Mouse (Mus musculus): ENCODE measurements around the gene Grm1. TPM values are rescaled to one million over a fixed set of nuclear protein-coding genes. Genes with fewer than 3 reads are reported as not detected.
"Not testable (repeated sequence)": the region's sequence is repeated elsewhere in the genome, so short reads cannot be mapped to it uniquely, and the experiment has no call there.

Grm1 gene
- polyA plus RNA-seq, 2 experiments = not detected

DNA sequence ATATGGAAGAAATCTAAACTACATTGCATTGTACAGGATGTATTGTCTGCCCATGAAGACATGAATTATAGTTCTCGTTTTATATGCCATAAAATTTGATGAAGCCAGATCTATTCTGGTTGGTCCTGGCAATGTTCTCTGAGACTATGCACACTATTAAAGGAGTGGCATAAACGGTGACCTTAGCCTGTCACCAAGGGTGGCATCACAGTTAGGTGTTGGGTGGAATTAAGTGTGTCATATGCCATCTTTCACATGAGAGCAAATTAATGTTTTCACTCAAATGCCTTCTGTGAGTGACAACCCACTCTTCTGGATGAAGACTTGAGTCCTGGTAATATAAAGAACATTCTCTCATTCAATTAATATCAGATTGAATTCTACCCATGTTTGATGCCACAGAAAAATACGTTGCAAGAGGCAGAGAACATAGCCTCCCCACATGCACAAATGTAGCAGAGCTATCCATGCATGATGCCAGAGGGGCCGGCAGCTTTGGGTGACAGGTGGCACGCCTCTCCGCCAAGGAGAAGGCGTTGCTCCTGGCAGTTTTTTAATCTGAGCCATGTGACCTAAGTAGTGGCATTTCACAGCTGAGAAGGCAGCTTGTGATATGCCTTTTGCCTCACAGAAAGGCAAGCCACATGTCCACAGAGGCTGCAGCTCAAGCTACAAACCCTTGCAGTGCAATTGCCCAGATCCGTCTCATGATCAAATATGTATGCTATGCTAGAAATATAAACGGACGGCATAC, 20.7 kb downstream of the Grm1 start:
- H3K27ac ChIP-seq = no peak overlapping the region
- H3K4me1 ChIP-seq (replicated peaks; ENCODE audit: control insufficient read depth in 2 of 2, insufficient read depth in 2 of 2, low read length in 1 of 2) = no peaks in the 10 kb centered on the region
- 53% methylated on average over 10 of the region's 10 CpGs for WGBS (ENCODE audit: insufficient replicate concordance)
- H3K27me3 ChIP-seq (ENCODE audit: control insufficient read depth, insufficient read depth, low read length) = no peaks in the 10 kb centered on the region
- H3K9me3 ChIP-seq (ENCODE audit: control insufficient read depth, low read length) = no peaks in the 10 kb centered on the region
- H3K36me3 ChIP-seq (replicated peaks; ENCODE audit: control insufficient read depth, insufficient read depth, low read depth) = no peaks in the 10 kb centered on the region
- no peak for DNase-seq (ENCODE audit: low read depth in 3 of 3, low spot score in 3 of 3)
- TF ChIP-seq CTCF (IDR thresholded peaks at IDR 0.05; ENCODE audit: low read depth) = no peak
- TF ChIP-seq EP300 (IDR thresholded peaks at IDR 0.05; ENCODE audit: low read depth) = no peak
- H3K4me2 ChIP-seq (ENCODE audit: low read depth) = no peak overlapping the region
- no peak overlapping the region for H3K9ac ChIP-seq (replicated peaks)
- no peak for ATAC-seq (ENCODE audit: insufficient read depth)
- H3K4me3 ChIP-seq (ENCODE audit: insufficient read depth in 1 of 2, low read depth in 2 of 2, low read length in 2 of 2) = no peak overlapping the region

DNA sequence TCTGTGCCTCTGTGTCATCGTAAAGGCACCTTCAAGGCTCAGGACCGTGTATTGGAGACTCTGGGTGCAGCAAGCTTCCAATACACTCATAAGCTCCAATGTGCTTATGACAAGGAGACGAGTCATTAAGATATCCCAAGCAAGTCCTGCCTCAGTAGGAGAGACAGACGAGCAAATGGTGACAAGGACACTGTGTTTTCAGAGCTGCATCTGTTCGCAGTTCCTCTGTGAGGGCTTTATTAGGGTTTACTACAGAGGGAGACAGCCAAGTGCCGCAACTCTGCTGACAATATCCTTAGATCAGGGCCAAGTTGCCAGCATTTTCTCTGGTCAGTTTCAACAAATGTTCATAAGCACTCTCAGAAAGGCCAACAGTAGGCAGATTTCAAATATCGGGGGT, 32.8 kb downstream of the Grm1 start:
- Histone ChIP-seq H3K4me2 (ENCODE audit: low read depth) (no peak overlapping the region), H3K9ac (replicated peaks) (no peak overlapping the region), H3K36me3 (replicated peaks; ENCODE audit: control insufficient read depth, insufficient read depth, low read depth) (no peaks in the 10 kb centered on the region), H3K4me3 (ENCODE audit: insufficient read depth in 1 of 2, low read depth in 2 of 2, low read length in 2 of 2) (no peak overlapping the region), H3K27ac (no peak overlapping the region), H3K27me3 (ENCODE audit: control insufficient read depth, insufficient read depth, low read length) (no peaks in the 10 kb centered on the region), H3K9me3 (ENCODE audit: control insufficient read depth, low read length) (no peaks in the 10 kb centered on the region), H3K4me1 (replicated peaks; ENCODE audit: control insufficient read depth in 2 of 2, insufficient read depth in 2 of 2, low read length in 1 of 2) (no peaks in the 10 kb centered on the region)
- DNase-seq (ENCODE audit: low read depth in 3 of 3, low spot score in 3 of 3) = no peak
- 56% methylated on average over 7 of the region's 7 CpGs for WGBS (ENCODE audit: insufficient replicate concordance)
- no peak for ATAC-seq (ENCODE audit: insufficient read depth)
- no peak for TF ChIP-seq EP300 (IDR thresholded peaks at IDR 0.05; ENCODE audit: low read depth)
- no peak for TF ChIP-seq CTCF (IDR thresholded peaks at IDR 0.05; ENCODE audit: low read depth)

DNA sequence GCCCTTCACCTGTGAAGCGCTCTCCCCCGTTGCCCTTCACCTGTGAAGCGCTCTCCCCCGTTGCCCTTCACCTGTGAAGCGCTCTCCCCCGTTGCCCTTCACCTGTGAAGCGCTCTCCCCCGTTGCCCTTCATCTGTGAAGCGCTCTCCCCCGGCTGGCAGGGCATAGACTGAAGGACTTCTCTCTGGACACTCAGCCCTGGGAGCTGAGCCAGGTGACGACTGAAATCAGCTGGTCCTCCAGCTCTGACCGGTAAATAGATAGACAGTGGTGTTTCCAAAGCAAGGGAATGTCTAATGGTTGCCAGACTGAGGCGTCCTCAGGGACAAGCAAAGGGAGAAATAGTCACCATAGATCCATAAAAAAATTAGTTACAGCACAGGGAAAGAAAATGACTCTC, 36.7 kb downstream of the Grm1 start:
- not testable (repeated sequence) for H3K4me2 ChIP-seq (ENCODE audit: low read depth); H3K27me3 ChIP-seq (ENCODE audit: control insufficient read depth, insufficient read depth, low read length); ATAC-seq (ENCODE audit: insufficient read depth); H3K4me3 ChIP-seq (ENCODE audit: insufficient read depth in 1 of 2, low read depth in 2 of 2, low read length in 2 of 2); H3K36me3 ChIP-seq (replicated peaks; ENCODE audit: control insufficient read depth, insufficient read depth, low read depth); H3K9ac ChIP-seq (replicated peaks); H3K9me3 ChIP-seq (ENCODE audit: control insufficient read depth, low read length); DNase-seq (ENCODE audit: low read depth in 3 of 3, low spot score in 3 of 3); H3K27ac ChIP-seq; H3K4me1 ChIP-seq (replicated peaks; ENCODE audit: control insufficient read depth in 2 of 2, insufficient read depth in 2 of 2, low read length in 1 of 2)
- WGBS (ENCODE audit: insufficient replicate concordance) = 43% methylated on average over 13 of the region's 13 CpGs

DNA sequence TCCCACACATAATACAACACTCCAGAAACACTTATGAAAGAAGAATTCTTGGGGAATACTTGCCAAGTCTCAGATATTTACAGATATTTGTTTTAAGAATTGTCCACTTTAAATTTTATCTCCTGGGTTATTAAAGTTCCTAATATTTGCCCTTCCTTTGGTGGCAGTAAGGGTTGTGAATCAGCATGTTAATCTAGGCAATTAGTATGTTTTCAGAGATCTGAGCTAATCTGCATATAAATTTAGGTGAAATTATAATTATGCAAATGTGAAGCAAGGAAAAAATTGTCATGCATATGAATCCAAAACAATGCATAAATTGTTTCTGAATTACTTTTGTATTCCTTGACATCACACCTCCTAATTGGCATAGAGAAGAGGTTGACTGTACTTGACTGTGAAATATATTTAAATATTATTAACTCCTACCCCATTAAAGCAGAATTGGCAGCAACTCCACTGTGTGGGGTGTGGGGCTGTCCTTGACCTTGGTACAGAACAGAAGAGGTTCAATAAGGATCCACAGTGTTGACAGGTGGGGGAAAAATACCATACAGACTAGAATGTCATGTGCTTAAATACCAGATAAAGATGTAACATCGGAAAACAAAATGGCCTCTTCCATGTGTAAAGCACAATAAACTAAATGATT, 37.6 kb downstream of the Grm1 start:
- no peaks in the 10 kb centered on the region for H3K27me3 ChIP-seq (ENCODE audit: control insufficient read depth, insufficient read depth, low read length)
- 52% methylated on average over 1 of the region's 1 CpGs for WGBS (ENCODE audit: insufficient replicate concordance)
- TF ChIP-seq CTCF (IDR thresholded peaks at IDR 0.05; ENCODE audit: low read depth) (no peak), EP300 (IDR thresholded peaks at IDR 0.05; ENCODE audit: low read depth) (no peak)

DNA sequence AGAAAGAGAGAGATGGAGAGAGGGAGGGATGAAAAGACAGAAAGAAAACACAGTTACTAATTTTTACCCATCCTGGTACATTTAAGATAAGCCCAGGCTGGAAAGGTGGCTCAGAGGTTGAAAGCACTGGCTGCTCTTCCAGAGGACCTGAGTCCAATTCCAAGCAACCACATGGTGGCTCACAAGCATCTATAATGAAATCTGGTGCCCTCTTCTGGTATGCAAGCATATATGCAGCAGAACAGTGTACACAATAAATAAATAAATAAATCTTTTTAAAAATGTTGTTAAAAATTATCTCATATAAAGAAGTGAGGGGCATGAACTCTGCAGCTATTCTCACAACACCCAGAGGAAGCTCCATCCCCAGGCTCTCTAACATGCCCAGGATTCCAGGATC, 42.8 kb downstream of the Grm1 start:
- no peak for ATAC-seq (ENCODE audit: insufficient read depth)
- Histone ChIP-seq H3K4me1 (replicated peaks; ENCODE audit: control insufficient read depth in 2 of 2, insufficient read depth in 2 of 2, low read length in 1 of 2) (no peaks in the 10 kb centered on the region), H3K27me3 (ENCODE audit: control insufficient read depth, insufficient read depth, low read length) (no peaks in the 10 kb centered on the region), H3K4me3 (ENCODE audit: insufficient read depth in 1 of 2, low read depth in 2 of 2, low read length in 2 of 2) (no peak overlapping the region), H3K9ac (replicated peaks) (no peak overlapping the region), H3K4me2 (ENCODE audit: low read depth) (no peak overlapping the region), H3K36me3 (replicated peaks; ENCODE audit: control insufficient read depth, insufficient read depth, low read depth) (no peaks in the 10 kb centered on the region), H3K9me3 (ENCODE audit: control insufficient read depth, low read length) (no peaks in the 10 kb centered on the region), H3K27ac (no peak overlapping the region)
- TF ChIP-seq CTCF (IDR thresholded peaks at IDR 0.05; ENCODE audit: low read depth) (no peak), EP300 (IDR thresholded peaks at IDR 0.05; ENCODE audit: low read depth) (no peak)
- DNase-seq (ENCODE audit: low read depth in 3 of 3, low spot score in 3 of 3) = no peak

More for the DNA sequence above, 37.6 kb downstream of the Grm1 start:
- H3K27ac ChIP-seq = no peak overlapping the region
- DNase-seq (ENCODE audit: low read depth in 3 of 3, low spot score in 3 of 3) (no peak), ATAC-seq (ENCODE audit: insufficient read depth) (no peak)
- no peak overlapping the region for H3K4me3 ChIP-seq (ENCODE audit: insufficient read depth in 1 of 2, low read depth in 2 of 2, low read length in 2 of 2)
- H3K9ac ChIP-seq (replicated peaks) = no peak overlapping the region
- no peaks in the 10 kb centered on the region for H3K4me1 ChIP-seq (replicated peaks; ENCODE audit: control insufficient read depth in 2 of 2, insufficient read depth in 2 of 2, low read length in 1 of 2)
- H3K9me3 ChIP-seq (ENCODE audit: control insufficient read depth, low read length) = no peaks in the 10 kb centered on the region
- H3K4me2 ChIP-seq (ENCODE audit: low read depth) = no peak overlapping the region
- no peaks in the 10 kb centered on the region for H3K36me3 ChIP-seq (replicated peaks; ENCODE audit: control insufficient read depth, insufficient read depth, low read depth)
